Mouse (Mus musculus) embryonic facial prominence, embryonic 15.5 days (tissue): Measurements from ENCODE around the gene Mafb. TPM values are rescaled to one million over a fixed set of nuclear protein-coding genes. Genes with fewer than 3 reads are reported as not detected.

Experiments
- ATAC-seq: fragments of 200-750 bp; cut with Nextera tagmentation; 2 replicates; pipeline ENCODE4 v1.8.0; 2017; ENCODE audit warnings: low read depth, moderate TSS enrichment; ENCODE audit not compliant: insufficient number of reproducible peaks, low FRiP score, low TSS enrichment
- H3K27ac ChIP-seq: fragments of 300-500 bp; sonication (generic); replicated peaks from 2 replicates; pipeline ENCODE4 v1.5.1; 2015; ENCODE audit warnings: mild to moderate bottlenecking, inconsistent platforms
- H3K27me3 ChIP-seq: fragments of 300-500 bp; sonication (generic); 2 replicates; pipeline ENCODE4 v1.6.1; 2015; ENCODE audit warnings: inconsistent platforms
- H3K36me3 ChIP-seq: fragments of 300-500 bp; sonication (generic); 2 replicates; pipeline ENCODE4 v1.6.1; 2015; ENCODE audit warnings: mild to moderate bottlenecking, inconsistent platforms
- H3K4me1 ChIP-seq: fragments of 300-500 bp; sonication (generic); 2 replicates; pipeline ENCODE4 v1.6.1; 2015; ENCODE audit warnings: inconsistent platforms
- H3K4me2 ChIP-seq: fragments of 300-500 bp; sonication (generic); replicated peaks from 2 replicates; pipeline ENCODE4 v1.6.1; 2015; ENCODE audit warnings: mild to moderate bottlenecking, inconsistent platforms
- H3K4me3 ChIP-seq: fragments of 300-500 bp; sonication (generic); replicated peaks from 2 replicates; pipeline ENCODE4 v1.5.1; 2015; ENCODE audit warnings: mild to moderate bottlenecking, inconsistent platforms
- H3K9ac ChIP-seq: fragments of 300-500 bp; sonication (generic); 2 replicates; pipeline ENCODE4 v1.6.1; 2015; ENCODE audit warnings: inconsistent platforms
- H3K9me3 ChIP-seq: fragments of 300-500 bp; sonication (generic); replicated peaks from 2 replicates; pipeline ENCODE4 v1.6.1; 2016; ENCODE audit warnings: inconsistent platforms
- WGBS: fragments of 180-500 bp; shearing (Covaris S2); methylation state at CpG from one replicate; pipeline ENCODE4 v1.1.7; 2015; 5-methylcytosine and 5-hydroxymethylcytosine counted together
- polyA plus RNA-seq: library from polyadenylated mRNA; unstranded; fragments of >200 nt; fragmentation: Nextera tagmentation; extraction: Ambion mirVana; gene quantifications from 2 replicates; pipeline ENCODE4 v1.2.1, GENCODE M21; 2015

Mafb gene
- polyA plus RNA-seq, 1 experiment from 2014 or later: 40.0 TPM

- Histone ChIP-seq H3K27me3 (no peaks in the 10 kb centered on the region; the same call in 1 of the 2 replicates), H3K4me1 (peaks cover 4% of the 10 kb centered on the region; the same call in 1 of the 2 replicates), H3K9me3 (no peaks in the 10 kb centered on the region), H3K9ac (no peak overlapping the region), H3K27ac (no peak overlapping the region), H3K4me2 (no peak overlapping the region), H3K4me3 (no peak overlapping the region), H3K36me3 (no peaks in the 10 kb centered on the region)
- ATAC-seq: no peak
- 54% methylated on average over 4 of the region's 4 CpGs for WGBS
These were observed 18.7 kb downstream of the Mafb start for GRCm38 (mm10) chr2:160348072-160348604.

- no peaks in the 10 kb centered on the region for H3K36me3 ChIP-seq
- ATAC-seq: no peak; the same call in 1 of the 2 replicates
- no peaks in the 10 kb centered on the region for H3K4me1 ChIP-seq
- H3K4me3 ChIP-seq: no peak overlapping the region
- H3K4me2 ChIP-seq: no peak overlapping the region
- no peak overlapping the region for H3K9ac ChIP-seq
- no peaks in the 10 kb centered on the region for H3K9me3 ChIP-seq
- no peaks in the 10 kb centered on the region for H3K27me3 ChIP-seq
- no peak overlapping the region for H3K27ac ChIP-seq
These were observed 21.2 kb downstream of the Mafb start for GRCm38 (mm10) chr2:160345644-160346043.

- 29% methylated on average over 4 of the region's 4 CpGs for WGBS
- Histone ChIP-seq H3K9me3 (no peaks in the 10 kb centered on the region), H3K4me1 (no peaks in the 10 kb centered on the region), H3K27me3 (no peaks in the 10 kb centered on the region), H3K9ac (no peak overlapping the region), H3K36me3 (no peaks in the 10 kb centered on the region), H3K4me3 (no peak overlapping the region), H3K4me2 (no peak overlapping the region), H3K27ac (no peak overlapping the region)
- ATAC-seq: no peak
These were observed 26.7 kb downstream of the Mafb start for GRCm38 (mm10) chr2:160340121-160340520.

GRCm38 (mm10) chr2:160339595-160339994 is 27.3 kb downstream of the Mafb start:
- WGBS: 94% methylated on average over 5 of the region's 5 CpGs
- Histone ChIP-seq H3K9me3 (no peaks in the 10 kb centered on the region), H3K9ac (no peak overlapping the region), H3K4me1 (no peaks in the 10 kb centered on the region), H3K27ac (no peak overlapping the region), H3K36me3 (no peaks in the 10 kb centered on the region), H3K4me3 (no peak overlapping the region), H3K27me3 (no peaks in the 10 kb centered on the region), H3K4me2 (no peak overlapping the region)
- ATAC-seq: no peak

GRCm38 (mm10) chr2:160336053-160336452 is 30.8 kb downstream of the Mafb start:
- no peak for ATAC-seq
- Histone ChIP-seq H3K4me3 (no peak overlapping the region), H3K27me3 (no peaks in the 10 kb centered on the region), H3K9ac (no peak overlapping the region), H3K27ac (no peak overlapping the region), H3K4me2 (no peak overlapping the region), H3K36me3 (no peaks in the 10 kb centered on the region), H3K9me3 (no peaks in the 10 kb centered on the region), H3K4me1 (no peaks in the 10 kb centered on the region)
- 44% methylated on average over 2 of the region's 2 CpGs for WGBS

- no peaks in the 10 kb centered on the region for H3K9me3 ChIP-seq
- no peak overlapping the region for H3K9ac ChIP-seq
- no peaks in the 10 kb centered on the region for H3K27me3 ChIP-seq
- 46% methylated on average over 1 of the region's 1 CpGs for WGBS
- no peak overlapping the region for H3K4me3 ChIP-seq
- no peaks in the 10 kb centered on the region for H3K4me1 ChIP-seq
- ATAC-seq: no peak
- no peak overlapping the region for H3K27ac ChIP-seq
- no peaks in the 10 kb centered on the region for H3K36me3 ChIP-seq
- no peak overlapping the region for H3K4me2 ChIP-seq
These were observed 31.8 kb downstream of the Mafb start for GRCm38 (mm10) chr2:160335043-160335442.

- H3K27me3 ChIP-seq: no peaks in the 10 kb centered on the region
- no peaks in the 10 kb centered on the region for H3K36me3 ChIP-seq
- H3K9ac ChIP-seq: no peak within 1 kb of the TSS
- no peak within 1 kb of the TSS for H3K27ac ChIP-seq
- no peaks in the 10 kb centered on the region for H3K9me3 ChIP-seq
- no peaks in the 10 kb centered on the region for H3K4me1 ChIP-seq
- H3K4me3 ChIP-seq: no peak within 1 kb of the TSS
- H3K4me2 ChIP-seq: no peak within 1 kb of the TSS
- WGBS: 62% methylated on average over 4 of the region's 4 CpGs
- ATAC-seq: no peak
These were observed 32.7 kb downstream of the Mafb start, which contains the start of gene Gm826 for GRCm38 (mm10) chr2:160334111-160334661. Gm826 (minus strand) TSS chr2:160334162.

GRCm38 (mm10) chr2:160332516-160333325 is 34.1 kb downstream of the Mafb start:
- 79% methylated on average over 12 of the region's 12 CpGs for WGBS
- no peak overlapping the region for H3K9ac ChIP-seq

GRCm38 (mm10) chr2:160328886-160329285 is 38.0 kb downstream of the Mafb start:
- Histone ChIP-seq H3K4me3 (no peak overlapping the region), H3K36me3 (no peaks in the 10 kb centered on the region), H3K4me2 (no peak overlapping the region), H3K4me1 (no peaks in the 10 kb centered on the region), H3K9ac (no peak overlapping the region), H3K27me3 (no peaks in the 10 kb centered on the region), H3K9me3 (no peaks in the 10 kb centered on the region), H3K27ac (no peak overlapping the region)
- 48% methylated on average over 9 of the region's 9 CpGs for WGBS
- no peak for ATAC-seq

More at GRCm38 (mm10) chr2:160332516-160333325, 34.1 kb downstream of the Mafb start:
- H3K36me3 ChIP-seq: no peaks in the 10 kb centered on the region
- no peak overlapping the region for H3K27ac ChIP-seq
- no peak overlapping the region for H3K4me2 ChIP-seq
- no peaks in the 10 kb centered on the region for H3K27me3 ChIP-seq
- no peak overlapping the region for H3K4me3 ChIP-seq
- H3K4me1 ChIP-seq: no peaks in the 10 kb centered on the region
- ATAC-seq: no peak
- H3K9me3 ChIP-seq: no peaks in the 10 kb centered on the region

GRCm38 (mm10) chr2:160327716-160328115 is 39.1 kb downstream of the Mafb start:
- no peak overlapping the region for H3K4me3 ChIP-seq
- no peaks in the 10 kb centered on the region for H3K36me3 ChIP-seq
- no peaks in the 10 kb centered on the region for H3K27me3 ChIP-seq
- no peaks in the 10 kb centered on the region for H3K9me3 ChIP-seq
- WGBS: 83% methylated on average over 4 of the region's 4 CpGs
- no peak overlapping the region for H3K9ac ChIP-seq
- H3K4me2 ChIP-seq: no peak overlapping the region
- no peak overlapping the region for H3K27ac ChIP-seq
- no peak for ATAC-seq
- H3K4me1 ChIP-seq: no peaks in the 10 kb centered on the region

GRCm38 (mm10) chr2:160327167-160327566 is 39.7 kb downstream of the Mafb start:
- Histone ChIP-seq H3K36me3 (no peaks in the 10 kb centered on the region), H3K9ac (no peak overlapping the region), H3K27me3 (no peaks in the 10 kb centered on the region), H3K4me1 (no peaks in the 10 kb centered on the region), H3K4me2 (no peak overlapping the region), H3K4me3 (no peak overlapping the region), H3K27ac (no peak overlapping the region), H3K9me3 (no peaks in the 10 kb centered on the region)
- ATAC-seq: no peak
- WGBS: 37% methylated on average over 4 of the region's 4 CpGs
